Mouse (Mus musculus) kidney, postnatal 36 days (tissue): ENCODE measurements at regions not wholly inside any gene's neighbourhood (a gene's known extent, or its start where the extent isn't known, plus 50 kb on each side); places are given as distances from the start of the nearest gene placed in this dataset.
"Not testable (repeated sequence)": the region's sequence is repeated elsewhere in the genome, so short reads cannot be mapped to it uniquely, and the experiment has no call there.

Experiments used
- DNase-seq, 2 experiments: peaks; one replicate each; pipeline ENCODE4 v3.0.0; 2021 to 2022; ENCODE audit warnings: mixed read lengths in 2 of 2

DNA sequence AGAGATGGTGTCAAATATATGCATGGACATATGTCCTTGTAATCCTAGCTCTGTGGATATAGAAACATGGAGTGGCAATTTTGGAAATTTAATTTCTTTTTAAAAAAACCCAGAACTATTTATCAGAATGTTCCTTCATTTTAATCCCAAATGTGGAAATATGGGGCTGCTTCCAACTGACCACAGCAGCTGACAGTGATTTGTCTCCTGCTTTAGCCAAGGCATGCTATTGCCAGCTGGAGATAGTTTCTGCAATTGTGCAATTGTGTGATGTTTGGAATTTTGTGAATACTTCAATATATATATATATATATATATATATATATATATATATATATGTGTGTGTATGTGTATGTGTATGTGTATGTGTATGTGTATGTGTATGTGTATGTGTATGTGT, 629.7 kb upstream of the Slc8a1 start:
- DNase-seq = no peak

- DNase-seq = no peak
Observed at GRCm38 (mm10) chr17:82366001-82366400, 627.8 kb upstream of the Slc8a1 start.

GRCm38 (mm10) chr17:82348636-82349035, 610.5 kb upstream of the Slc8a1 start:
- DNase-seq = no peak

DNA sequence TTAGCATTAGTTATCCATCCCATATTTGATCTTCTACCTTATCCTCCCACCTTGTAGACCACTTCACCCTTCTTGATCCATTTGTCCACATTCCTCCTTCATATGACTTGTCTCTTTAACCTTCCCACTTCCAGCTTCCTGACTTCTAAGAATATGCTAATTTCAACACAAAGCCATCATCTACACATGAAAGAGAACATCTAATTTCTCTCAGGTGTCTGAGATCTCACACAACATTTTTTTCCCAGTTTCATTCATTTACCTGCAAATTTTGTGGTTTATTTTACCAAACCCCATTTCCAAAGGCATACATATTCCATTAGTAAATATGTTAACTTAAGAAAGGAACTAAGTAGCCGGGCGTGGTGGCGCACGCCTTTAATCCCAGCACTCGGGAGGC, 593.3 kb upstream of the Slc8a1 start:
- no peak for DNase-seq

DNA sequence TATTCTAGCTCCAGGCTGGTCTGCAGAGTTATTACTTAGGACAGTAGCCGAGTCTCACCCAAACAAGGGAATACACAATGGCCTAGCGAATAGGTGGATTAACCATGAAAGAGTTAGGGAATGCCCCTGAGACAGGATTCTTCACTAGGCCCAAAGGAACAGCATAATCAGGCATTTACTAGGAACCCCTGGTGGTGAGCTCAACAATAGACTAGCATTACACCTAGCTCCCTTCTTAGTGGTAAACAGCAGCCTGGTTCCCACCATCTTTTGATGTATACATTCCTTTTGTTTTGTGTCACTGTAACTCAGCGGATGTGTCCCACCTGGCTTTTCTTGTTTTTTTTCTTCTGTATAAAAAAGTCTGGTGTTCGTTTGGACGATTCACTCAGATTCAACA, 574.0 kb upstream of the Slc8a1 start:
- DNase-seq = no peak

DNA sequence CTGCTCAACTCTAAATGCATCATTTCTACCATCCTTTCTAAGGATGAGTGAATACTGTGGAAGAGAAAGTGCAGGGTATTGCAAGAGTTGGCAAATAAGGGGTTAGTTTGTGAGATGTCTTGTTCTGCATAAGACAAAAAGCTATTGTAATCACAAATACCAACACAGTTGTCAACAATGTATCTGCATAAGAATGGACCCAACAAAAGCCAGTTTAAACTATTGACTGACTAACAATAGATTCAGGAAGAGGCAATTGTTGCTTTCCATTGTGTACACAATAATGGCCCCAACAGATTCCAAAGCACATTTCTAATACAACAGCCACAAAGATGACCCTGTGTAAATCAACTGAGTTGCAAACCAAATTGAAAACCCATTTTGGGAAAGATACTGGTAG, 568.2 kb upstream of the Slc8a1 start:
- no peak for DNase-seq

DNA sequence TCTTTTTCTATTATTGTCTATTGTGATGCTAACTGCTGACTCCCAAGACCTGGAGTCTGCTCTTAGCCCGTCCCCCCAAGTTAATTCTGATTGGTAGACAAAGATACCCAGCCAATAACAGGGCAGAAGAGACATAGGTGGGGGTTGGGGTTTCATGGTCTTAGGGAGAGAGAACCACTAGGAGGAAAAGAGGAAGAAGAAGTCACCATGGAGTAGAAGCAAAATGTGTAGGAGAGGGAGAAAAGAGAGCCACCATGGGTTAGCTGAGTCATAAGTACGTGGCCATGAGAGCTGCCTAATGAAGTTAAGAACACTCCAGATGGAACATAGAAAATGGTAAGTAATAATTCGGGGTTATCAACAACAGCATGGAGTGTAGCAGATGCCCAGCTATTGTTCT, 539.6 kb upstream of the Slc8a1 start:
- DNase-seq = no peak

DNA sequence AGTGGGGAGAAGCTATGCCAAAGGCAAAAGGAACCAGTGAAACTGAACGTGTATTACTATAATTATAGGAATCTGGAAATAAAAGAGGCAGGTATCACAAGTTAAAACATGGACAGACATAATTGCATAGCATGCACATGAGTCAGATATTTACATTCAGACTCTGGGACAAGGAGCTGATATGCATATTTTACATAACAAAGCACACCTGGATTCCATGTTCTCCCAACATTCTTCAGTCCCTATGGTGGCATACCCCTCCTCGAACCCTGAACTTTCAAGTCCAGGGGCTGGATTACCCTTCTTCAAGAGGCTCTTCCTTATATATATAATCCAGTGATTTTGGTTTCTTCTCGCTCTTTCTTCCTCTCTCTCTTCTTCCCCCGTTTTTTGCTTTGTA, 535.8 kb upstream of the Slc8a1 start:
- no peak for DNase-seq

GRCm38 (mm10) chr17:82272845-82273244, 534.7 kb upstream of the Slc8a1 start:
- DNase-seq = no peak

- DNase-seq = not testable (repeated sequence)
Observed at GRCm38 (mm10) chr17:82266842-82267241, 528.7 kb upstream of the Slc8a1 start.

- no peak for DNase-seq
Observed at GRCm38 (mm10) chr17:82252362-82252761, 514.2 kb upstream of the Slc8a1 start.

GRCm38 (mm10) chr17:82251841-82252240, 513.7 kb upstream of the Slc8a1 start:
- no peak for DNase-seq

DNA sequence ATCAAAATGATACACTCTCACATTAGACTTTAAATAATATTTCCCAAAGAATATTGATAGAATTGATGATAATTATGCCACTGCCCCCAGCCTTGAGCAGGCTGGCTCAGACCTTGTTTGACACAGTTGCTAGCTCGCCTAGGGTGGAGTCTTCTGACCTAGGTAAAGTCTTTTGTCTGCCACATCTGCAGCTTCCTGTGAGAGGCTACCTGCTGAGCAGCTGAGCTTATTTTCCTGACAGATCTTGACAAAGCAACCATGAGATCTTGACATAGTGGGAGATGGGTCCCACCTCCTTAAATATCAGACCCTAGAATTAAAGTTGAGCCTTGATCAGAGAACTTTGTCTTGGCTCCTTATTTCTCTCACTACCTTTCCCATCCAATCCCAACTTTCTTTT, 500.2 kb upstream of the Slc8a1 start:
- DNase-seq = no peak

GRCm38 (mm10) chr17:82237456-82237855, 499.3 kb upstream of the Slc8a1 start:
- no peak for DNase-seq

DNA sequence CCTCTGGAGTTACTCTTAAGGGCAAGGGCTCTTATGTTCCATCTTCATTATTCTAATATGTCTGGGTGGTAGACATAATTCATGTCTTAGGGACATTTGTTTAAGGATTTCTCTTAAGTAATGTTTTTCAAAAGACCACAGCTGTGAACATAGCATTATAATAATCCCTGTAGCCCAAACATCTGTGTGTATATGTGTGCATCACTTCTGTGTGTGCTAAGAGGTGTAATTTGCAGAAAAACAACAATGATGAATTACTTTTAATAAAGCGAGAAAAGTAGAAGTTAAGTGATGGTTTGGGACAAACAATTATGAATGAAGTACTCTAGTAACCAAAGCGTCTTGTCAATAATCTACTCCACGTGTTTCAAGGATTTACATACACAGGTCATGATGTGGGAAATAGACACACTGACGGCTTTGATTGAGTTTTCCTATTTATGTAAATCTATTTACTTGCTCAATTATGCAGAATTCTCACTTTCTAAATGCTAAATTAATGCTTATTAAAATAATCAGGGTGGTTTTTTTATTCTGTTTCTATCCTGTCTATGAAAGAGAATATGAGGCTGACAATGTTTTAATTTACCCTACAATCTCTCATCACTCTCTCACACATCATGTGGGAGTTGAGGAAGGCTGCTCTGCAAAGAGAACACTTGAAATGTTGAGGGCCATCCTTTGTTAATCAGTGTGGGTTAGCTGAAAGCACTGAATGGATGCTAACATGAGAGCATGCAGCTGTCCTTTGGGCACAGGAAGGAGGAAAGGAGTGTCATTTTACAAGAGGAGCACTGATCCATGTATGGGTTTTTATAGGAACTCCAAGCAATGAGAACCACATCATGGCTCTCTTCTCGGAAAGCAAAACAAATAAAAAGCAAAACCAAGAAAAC, 477.8 kb upstream of the Slc8a1 start:
- DNase-seq = no peak

DNA sequence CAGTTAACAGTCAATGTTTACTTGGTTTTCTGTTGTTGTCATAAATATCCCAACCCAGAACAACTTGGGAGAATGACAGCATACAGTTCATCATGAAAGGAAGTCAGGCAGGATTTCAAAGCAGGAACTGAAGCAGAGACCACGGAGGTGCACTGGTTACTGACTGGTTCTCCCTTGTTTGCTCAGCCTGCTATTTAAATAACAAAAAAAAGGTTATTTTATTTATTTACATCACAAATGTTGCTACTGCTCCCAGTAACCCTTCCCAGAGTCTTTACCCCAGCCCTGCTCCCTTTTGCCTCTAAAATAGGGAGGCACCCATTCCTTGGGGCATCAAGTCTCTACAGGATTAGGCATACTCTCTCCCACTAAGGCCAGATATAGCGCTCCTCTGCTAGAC, 461.8 kb upstream of the Slc8a1 start:
- no peak for DNase-seq

DNA sequence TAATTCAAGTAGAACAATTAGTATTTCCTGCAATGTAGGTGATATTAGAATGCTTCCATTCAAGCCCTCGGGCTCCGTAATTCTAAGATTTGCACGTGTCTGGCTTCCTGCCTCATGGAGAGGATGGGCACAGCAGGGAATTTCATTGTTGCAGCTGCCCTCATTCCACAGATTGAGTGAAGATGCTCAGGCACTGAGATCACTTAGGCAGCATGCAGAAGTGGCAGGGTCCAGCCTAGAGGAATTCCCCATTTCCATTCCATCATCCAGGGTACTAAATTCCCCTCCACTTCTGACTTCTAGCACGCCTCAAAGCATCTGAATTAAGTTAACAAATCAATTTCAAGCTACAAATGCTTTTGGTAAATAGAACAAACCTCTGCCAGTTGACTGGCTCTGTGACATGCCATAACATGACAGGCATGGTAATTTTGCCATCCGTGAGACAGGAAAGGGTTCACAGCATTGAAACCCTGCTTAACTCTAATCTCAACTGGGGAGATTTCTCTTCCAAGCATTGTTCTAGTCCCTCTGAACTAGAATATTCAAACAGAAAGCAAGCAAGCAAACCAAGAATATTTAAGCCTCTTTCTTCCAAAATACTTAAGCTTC, 461.0 kb upstream of the Slc8a1 start:
- DNase-seq = no peak

DNA sequence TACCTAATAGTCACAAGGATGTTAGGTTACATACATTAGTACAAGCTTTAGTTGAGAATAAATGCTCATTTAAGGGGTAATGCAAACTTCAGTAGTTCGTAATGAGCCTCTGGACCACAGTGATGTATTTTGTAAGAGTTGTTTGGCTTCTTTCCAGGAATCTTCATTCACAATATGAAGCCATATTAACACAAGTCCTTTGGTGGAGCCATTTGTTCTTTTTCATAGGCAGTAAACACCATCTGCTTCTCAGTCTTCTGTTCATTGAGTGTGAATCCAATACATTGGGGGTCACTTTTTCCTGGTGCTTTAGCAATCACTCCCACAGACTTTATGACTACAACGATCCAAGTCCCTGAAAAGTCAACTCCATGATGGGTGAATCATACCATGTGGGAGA, 446.1 kb upstream of the Slc8a1 start:
- DNase-seq = no peak

GRCm38 (mm10) chr17:82171216-82171615, 433.0 kb upstream of the Slc8a1 start:
- no peak for DNase-seq

- no peak for DNase-seq
Observed at GRCm38 (mm10) chr17:82153446-82153845, 415.3 kb upstream of the Slc8a1 start.

GRCm38 (mm10) chr17:82134843-82135242, 396.7 kb upstream of the Slc8a1 start:
- DNase-seq = no peak

GRCm38 (mm10) chr17:82132941-82133340, 394.8 kb upstream of the Slc8a1 start:
- no peak for DNase-seq

DNA sequence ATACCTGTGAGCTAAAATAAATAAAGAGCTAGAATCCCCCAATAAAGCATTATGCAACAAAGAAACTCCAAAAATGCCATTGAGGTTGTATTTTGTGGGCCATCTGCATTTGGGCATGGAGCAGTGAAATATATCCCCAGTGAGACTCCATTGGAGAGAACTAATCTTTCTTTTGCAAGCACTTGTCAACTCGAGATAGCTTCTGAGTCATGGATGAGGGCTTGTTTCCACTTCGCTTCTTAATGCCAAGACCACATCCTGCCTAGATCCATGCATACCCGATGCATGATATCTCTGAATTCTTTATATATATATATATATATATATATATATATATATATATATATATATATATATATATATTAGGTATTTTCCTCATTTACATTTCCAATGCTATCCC, 349.0 kb upstream of the Slc8a1 start:
- no peak for DNase-seq

DNA sequence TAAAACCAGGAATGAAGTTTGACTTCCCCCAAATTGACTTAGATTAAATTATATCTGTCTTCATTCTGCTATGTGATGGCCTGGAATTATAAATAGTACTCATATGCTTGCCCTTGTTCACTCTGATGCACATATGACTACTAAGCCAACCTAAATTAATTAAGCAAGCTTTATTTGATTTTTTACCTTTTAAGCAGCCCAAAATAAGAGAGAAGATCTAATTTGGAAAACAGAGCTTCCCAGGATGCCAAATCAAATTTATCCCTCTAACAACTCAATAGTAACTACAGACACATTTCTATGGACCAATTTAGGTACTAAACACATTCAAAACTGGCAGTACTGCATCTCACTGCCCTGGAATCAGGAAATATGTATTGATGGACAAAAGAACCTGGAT, 342.1 kb upstream of the Slc8a1 start:
- DNase-seq = no peak
